Mouse (Mus musculus) liver, postnatal 0 days (tissue): Measurements from ENCODE around the gene Gm38119.

ENCODE experiments used
- CTCF ChIP-seq: sonication (generic); IDR thresholded peaks from 2 replicates; pipeline ENCODE4 v1.5.1; 2016; ENCODE audit warnings: antibody characterized with exemption, low read depth
- EP300 ChIP-seq: IDR thresholded peaks from 2 replicates; pipeline ENCODE4 v1.6.1; 2016; ENCODE audit warnings: antibody characterized with exemption, low read depth, mild to moderate bottlenecking

GRCm38 (mm10) chr3:92720250-92720649 lies 18.6 kb downstream of the Gm38119 start, which contains the start of gene Lce1f:
- TF ChIP-seq CTCF, result no peak
- no peak for TF ChIP-seq EP300
